Comparison of ENCODE assay signal across 10 mouse cellular contexts in the genomic region with DNA sequence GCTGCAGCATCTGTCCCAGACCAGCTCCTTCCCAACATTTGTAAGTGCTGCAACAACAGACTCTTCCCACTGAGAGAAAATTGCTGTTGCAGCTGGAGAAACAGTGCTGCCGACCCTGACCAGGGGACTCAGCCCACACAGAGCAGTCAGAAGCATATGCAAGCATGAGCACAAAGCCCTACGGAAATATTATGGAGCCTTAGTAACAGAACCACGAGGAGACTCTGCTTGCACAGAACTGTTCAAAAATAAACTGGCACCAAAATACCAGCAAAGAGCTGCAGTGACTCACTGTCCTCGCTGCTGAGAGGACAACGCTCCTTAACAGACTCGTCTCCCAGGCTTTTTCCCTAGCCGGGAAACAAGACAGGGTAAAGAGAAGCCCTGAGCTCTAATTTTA. TPM values are rescaled to one million over a fixed set of nuclear protein-coding genes. Genes with fewer than 3 reads are reported as not detected.
A peak's percentile ranks its signal among the peaks of the same experiment; 100 is the strongest.
DNase-seq lines count a peak whose midpoint lies in the region.
"Had no signal": no experiment of that assay in that cellular context is flagged by ENCODE, and none has a peak within 500 bp of the region (broad histone marks: within the 10 kb centered on the region; RNA-seq: fewer than 3 reads in every experiment).

No protein-coding gene starts in this region.

- intact Hi-C loops in left cerebral cortex, postnatal 4 days (cut with DNase I): no loop called here

- DNase-seq in adrenal gland, postnatal 14 days: peak; percentile 49
- DNase-seq in adrenal gland, postnatal 10 days: no peak
- DNase-seq in left cerebral cortex, adult 11 months (ENCODE audit: low spot score): peak; percentile 64
- no peak for DNase-seq in left cerebral cortex, postnatal 4 days
- peak; percentile 58 to 61 for DNase-seq in layer of hippocampus, adult 8-10 months (ENCODE audit: low spot score in 2 of 2)
- peak; percentile 16 for DNase-seq in right cerebral cortex, postnatal 14 days
- no peak for DNase-seq in natural killer cell, adult 2 months (ENCODE audit: low spot score in 2 of 2)
- no peak for DNase-seq in spleen, postnatal 36 days (ENCODE audit: low spot score in 2 of 2)
- DNase-seq: B cell, adult 2 months; cerebellum, adult 11 months had no signal

RNA-seq across cellular contexts. Expression of gene Pacsin2, which starts 47.0 kb away (rescaled TPM):
- total RNA-seq in adrenal gland, postnatal 14 days (2021): 74.1 and 84.3 TPM in 2 replicates
- 10 to 100 TPM; 69.9 to 76.3 TPM for total RNA-seq in adrenal gland, postnatal 10 days (2021)
- total RNA-seq in left cerebral cortex, postnatal 4 days (2021): 10 to 100 TPM; 23.2 to 24.9 TPM
- total RNA-seq in layer of hippocampus, adult 8-10 months (2022): 100 to 1,000 TPM in 3 of 4 experiments, 10 to 100 TPM in 1; 95.2 to 112 (median 106) TPM

Comparison
In these comparisons a context has a peak if more than half of its experiments do, and no peak if none do; other contexts are left out.
1. DNase-seq: peak in adrenal gland, postnatal 14 days (single experiment), left cerebral cortex, adult 11 months (single experiment), layer of hippocampus, adult 8-10 months (2 of 2) and right cerebral cortex, postnatal 14 days (single experiment); none in adrenal gland, postnatal 10 days (single experiment), left cerebral cortex, postnatal 4 days (single experiment), natural killer cell, adult 2 months (0 of 2) and spleen, postnatal 36 days (0 of 2).